In genomic region chr5:4822041-4822440, GRCm38 (mm10) we compare ENCODE assay signal across 12 mouse cellular contexts.
DNase-seq lines count a peak whose midpoint lies in the region; ATAC-seq lines count a peak whose summit lies in the region.
"Had no signal": no experiment of that assay in that cellular context is flagged by ENCODE, and none has a peak within 500 bp of the region (broad histone marks: within the 10 kb centered on the region; RNA-seq: fewer than 3 reads in every experiment).

No protein-coding gene starts in this region.

- H3K27me3 ChIP-seq in hindbrain, embryonic 12.5 days, result peaks cover 11% of the 10 kb centered on the region
- H3K27me3 ChIP-seq in hindbrain, embryonic 11.5 days (ENCODE audit: control insufficient read depth, insufficient read depth, low read length), result no peaks in the 10 kb centered on the region; the same call in 1 of the 2 replicates
- no peaks in the 10 kb centered on the region for H3K27me3 ChIP-seq in forebrain, embryonic 15.5 days
- H3K27me3 ChIP-seq in midbrain, embryonic 10.5 days (ENCODE audit: low read depth, poor library complexity, severe bottlenecking), result no peaks in the 10 kb centered on the region
- H3K27me3 ChIP-seq in neural tube, embryonic 14.5 days (ENCODE audit: control insufficient read depth, insufficient read depth, low read length), result no peaks in the 10 kb centered on the region
- H3K27me3 ChIP-seq: liver, embryonic 15.5 days had no signal

- no peaks in the 10 kb centered on the region for H3K36me3 ChIP-seq in hindbrain, embryonic 12.5 days
- H3K36me3 ChIP-seq in hindbrain, embryonic 11.5 days (ENCODE audit: control insufficient read depth, insufficient read depth, low read length), result no peaks in the 10 kb centered on the region
- no peaks in the 10 kb centered on the region for H3K36me3 ChIP-seq in forebrain, embryonic 15.5 days
- H3K36me3 ChIP-seq in midbrain, embryonic 10.5 days, result no peaks in the 10 kb centered on the region
- no peaks in the 10 kb centered on the region for H3K36me3 ChIP-seq in neural tube, embryonic 14.5 days (ENCODE audit: control insufficient read depth, insufficient read depth, low read length)
- H3K36me3 ChIP-seq: liver, embryonic 15.5 days had no signal

- peak overlapping the region; percentile 37 for H3K4me2 ChIP-seq in hindbrain, embryonic 12.5 days (replicated peaks)
- H3K4me2 ChIP-seq in hindbrain, embryonic 11.5 days (replicated peaks; ENCODE audit: low read depth, low read length), result no peak overlapping the region
- H3K4me2 ChIP-seq in forebrain, embryonic 15.5 days (replicated peaks), result peak overlapping the region; percentile 27
- peak overlapping the region; percentile 25; the same call in 1 of the 2 replicates for H3K4me2 ChIP-seq in neural tube, embryonic 14.5 days (ENCODE audit: low read depth, low read length)
- H3K4me2 ChIP-seq: liver, embryonic 15.5 days had no signal

- intact Hi-C loops in heart, postnatal 36 days (cut with DNase I), result no loop called here

- H3K27ac ChIP-seq in hindbrain, embryonic 12.5 days, result no peak overlapping the region; the same call in 1 of the 2 replicates
- no peak overlapping the region for H3K27ac ChIP-seq in hindbrain, embryonic 11.5 days (ENCODE audit: low read depth, low read length)
- peak overlapping the region; percentile 76 for H3K27ac ChIP-seq in forebrain, embryonic 15.5 days (replicated peaks)
- H3K27ac ChIP-seq in midbrain, embryonic 10.5 days (replicated peaks), result peak overlapping the region; percentile 83
- H3K27ac ChIP-seq in neural tube, embryonic 14.5 days (ENCODE audit: low read depth, low read length), result no peak overlapping the region
- H3K27ac ChIP-seq: liver, embryonic 15.5 days had no signal

- ATAC-seq in hindbrain, embryonic 12.5 days (ENCODE audit: low FRiP score), result no peak
- ATAC-seq in hindbrain, embryonic 11.5 days (ENCODE audit: low FRiP score), result no peak
- ATAC-seq in forebrain, embryonic 15.5 days (replicated peaks), result 0 out of 2 replicates have a peak, but pooled peaks have one; percentile 1
- ATAC-seq in neural tube, embryonic 14.5 days (ENCODE audit: low read depth), result no peak
- no peak for ATAC-seq in activated CD4-positive, CD25-positive, alpha-beta regulatory T cell, adult 4 months

- 33% methylated on average over 2 of the region's 2 CpGs for WGBS in hindbrain, embryonic 12.5 days
- 50% methylated on average over 2 of the region's 2 CpGs for WGBS in hindbrain, embryonic 11.5 days
- WGBS in forebrain, embryonic 15.5 days, result 17% methylated on average over 2 of the region's 2 CpGs
- 29% methylated on average over 2 of the region's 2 CpGs for WGBS in midbrain, embryonic 10.5 days
- WGBS in neural tube, embryonic 14.5 days, result 36% methylated on average over 2 of the region's 2 CpGs

- no peak overlapping the region for H3K4me3 ChIP-seq in hindbrain, embryonic 12.5 days
- no peak overlapping the region for H3K4me3 ChIP-seq in hindbrain, embryonic 11.5 days (ENCODE audit: low read depth, low read length)
- H3K4me3 ChIP-seq in forebrain, embryonic 15.5 days, result no peak overlapping the region
- H3K4me3 ChIP-seq in midbrain, embryonic 10.5 days, result peak overlapping the region; percentile 34
- no peak overlapping the region for H3K4me3 ChIP-seq in neural tube, embryonic 14.5 days (ENCODE audit: low read depth, low read length)
- H3K4me3 ChIP-seq: liver, embryonic 15.5 days had no signal

- H3K4me1 ChIP-seq in hindbrain, embryonic 12.5 days, result peaks cover 13% of the 10 kb centered on the region
- no peaks in the 10 kb centered on the region for H3K4me1 ChIP-seq in hindbrain, embryonic 11.5 days (replicated peaks; ENCODE audit: control insufficient read depth, insufficient read depth, low read length)
- peaks cover 17% of the 10 kb centered on the region for H3K4me1 ChIP-seq in forebrain, embryonic 15.5 days
- peaks cover 23% of the 10 kb centered on the region for H3K4me1 ChIP-seq in midbrain, embryonic 10.5 days
- H3K4me1 ChIP-seq in neural tube, embryonic 14.5 days (ENCODE audit: control insufficient read depth, insufficient read depth, low read length), result peaks cover 12% of the 10 kb centered on the region; the same call in 1 of the 2 replicates
- H3K4me1 ChIP-seq: liver, embryonic 15.5 days had no signal

- no peak for DNase-seq in hindbrain, embryonic 11.5 days (ENCODE audit: low spot score)
- no peak for DNase-seq in midbrain, embryonic 10.5 days (ENCODE audit: low spot score)
- no peak for DNase-seq in left cerebral cortex, adult 9 months (ENCODE audit: low spot score in 2 of 2)
- DNase-seq in heart, postnatal 36 days, result no peak
- DNase-seq: adrenal gland, postnatal 36 days; cerebellum, postnatal 14 days; lung, postnatal 14 days had no signal

- no peak overlapping the region; the same call in 1 of the 2 replicates for H3K9ac ChIP-seq in hindbrain, embryonic 12.5 days
- no peak overlapping the region for H3K9ac ChIP-seq in hindbrain, embryonic 11.5 days (ENCODE audit: low read depth, low read length)
- H3K9ac ChIP-seq in forebrain, embryonic 15.5 days (replicated peaks), result no peak overlapping the region; the same call in 1 of the 2 replicates
- H3K9ac ChIP-seq in neural tube, embryonic 14.5 days (replicated peaks; ENCODE audit: low read depth, low read length), result no peak overlapping the region
- H3K9ac ChIP-seq: liver, embryonic 15.5 days had no signal

- no peaks in the 10 kb centered on the region for H3K9me3 ChIP-seq in hindbrain, embryonic 12.5 days (replicated peaks)
- no peaks in the 10 kb centered on the region for H3K9me3 ChIP-seq in hindbrain, embryonic 11.5 days (ENCODE audit: control insufficient read depth, low read length)
- H3K9me3 ChIP-seq in forebrain, embryonic 15.5 days, result no peaks in the 10 kb centered on the region
- H3K9me3 ChIP-seq in midbrain, embryonic 10.5 days (replicated peaks), result no peaks in the 10 kb centered on the region
- H3K9me3 ChIP-seq in neural tube, embryonic 14.5 days (ENCODE audit: control insufficient read depth, low read length), result no peaks in the 10 kb centered on the region
- H3K9me3 ChIP-seq: liver, embryonic 15.5 days had no signal

Comparison
In these comparisons a context has a peak if more than half of its experiments do, and no peak if none do; other contexts are left out.
1. H3K27ac ChIP-seq: peak in forebrain, embryonic 15.5 days (single experiment) and midbrain, embryonic 10.5 days (single experiment); none in hindbrain, embryonic 12.5 days (single experiment), hindbrain, embryonic 11.5 days (single experiment) and neural tube, embryonic 14.5 days (single experiment).